Mouse (Mus musculus) small intestine, adult 2 months (tissue): Measurements from ENCODE around the gene Vash2. TPM values are rescaled to one million over a fixed set of nuclear protein-coding genes. Genes with fewer than 3 reads are reported as not detected.

ENCODE experiments used
- H3K27ac ChIP-seq: fragments of 200-500 bp; 2 replicates; pipeline ENCODE4 v1.5.1; 2012; ENCODE audit warnings: low read depth, low read length, control low read depth, inconsistent platforms; ENCODE audit not compliant: insufficient read depth
- H3K27me3 ChIP-seq: fragments of 200-500 bp; 2 replicates; pipeline ENCODE4 v1.6.1; 2012; ENCODE audit warnings: mild to moderate bottlenecking, moderate library complexity, low read length, inconsistent platforms; ENCODE audit not compliant: control insufficient read depth, insufficient read depth
- H3K36me3 ChIP-seq: fragments of 200-500 bp; 2 replicates; pipeline ENCODE4 v1.6.1; 2012; ENCODE audit warnings: mild to moderate bottlenecking, low read length, control low read depth, inconsistent platforms; ENCODE audit not compliant: control insufficient read depth, insufficient read depth
- H3K4me1 ChIP-seq: fragments of 200-500 bp; 2 replicates; pipeline ENCODE4 v1.6.1; 2012; ENCODE audit warnings: low read length, inconsistent platforms, mixed read lengths; ENCODE audit not compliant: control insufficient read depth, insufficient read depth, insufficient read length
- H3K4me3 ChIP-seq: fragments of 200-500 bp; 2 replicates; pipeline ENCODE4 v1.5.1; 2012; ENCODE audit warnings: low read depth, mild to moderate bottlenecking, control low read depth, inconsistent platforms, low read length, moderate library complexity
- CTCF ChIP-seq: fragments of 200-500 bp; IDR thresholded peaks from 2 replicates; pipeline ENCODE4 v1.5.1; 2012; ENCODE audit warnings: low read depth, mild to moderate bottlenecking, control low read depth, inconsistent platforms, low read length, moderate library complexity, mixed read lengths; ENCODE audit not compliant: insufficient replicate concordance, insufficient read length; ENCODE audit errors: extremely low read depth
- POLR2A ChIP-seq: fragments of 200-500 bp; IDR thresholded peaks from 2 replicates; pipeline ENCODE4 v1.6.1; 2012; ENCODE audit warnings: low read depth, mild to moderate bottlenecking, control low read depth, inconsistent platforms, low read length, moderate library complexity
- WGBS: fragments of 180-500 bp; shearing (Covaris S2); methylation state at CpG from one replicate; pipeline ENCODE4 v1.1.7; 2018; 5-methylcytosine and 5-hydroxymethylcytosine counted together
- polyA plus RNA-seq: library from polyadenylated mRNA; depleted of rRNA; stranded (reverse); fragments of >200 nt; gene quantifications from 2 replicates; pipeline ENCODE4 v1.2.3, GENCODE M21; 2012

The Vash2 gene
- polyA plus RNA-seq, 1 experiment: 0.76 TPM

GRCm38 (mm10) chr1:191020217-191020924 lies 41.3 kb upstream of the Vash2 start:
- Histone ChIP-seq H3K27me3 (no peaks in the 10 kb centered on the region), H3K27ac (no peak overlapping the region)
- 88% methylated on average over 3 of the region's 3 CpGs for WGBS

GRCm38 (mm10) chr1:191019803-191020202 lies 40.7 kb upstream of the Vash2 start:
- 94% methylated on average over 5 of the region's 5 CpGs for WGBS
- TF ChIP-seq CTCF (no peak), POLR2A (no peak)
- Histone ChIP-seq H3K27ac (no peak overlapping the region), H3K4me3 (no peak overlapping the region), H3K27me3 (no peaks in the 10 kb centered on the region), H3K36me3 (peaks cover 16% of the 10 kb centered on the region), H3K4me1 (peaks cover under 1% of the 10 kb centered on the region; the same call in 1 of the 2 replicates)

More at GRCm38 (mm10) chr1:191020217-191020924, 41.3 kb upstream of the Vash2 start:
- TF ChIP-seq POLR2A: no peak
- TF ChIP-seq CTCF: no peak
- Histone ChIP-seq H3K36me3 (peaks cover 14% of the 10 kb centered on the region), H3K4me1 (peaks cover 6% of the 10 kb centered on the region; the same call in 1 of the 2 replicates), H3K4me3 (no peak overlapping the region)

- H3K4me3 ChIP-seq: no peak overlapping the region
- H3K36me3 ChIP-seq: peaks cover 24% of the 10 kb centered on the region
- no peak for TF ChIP-seq POLR2A
- no peak for TF ChIP-seq CTCF
- no peaks in the 10 kb centered on the region for H3K27me3 ChIP-seq
- H3K4me1 ChIP-seq: no peaks in the 10 kb centered on the region
- WGBS: 94% methylated on average over 3 of the region's 3 CpGs
- no peak overlapping the region for H3K27ac ChIP-seq
Observed at GRCm38 (mm10) chr1:191014271-191014670, 35.2 kb upstream of the Vash2 start.

DNA sequence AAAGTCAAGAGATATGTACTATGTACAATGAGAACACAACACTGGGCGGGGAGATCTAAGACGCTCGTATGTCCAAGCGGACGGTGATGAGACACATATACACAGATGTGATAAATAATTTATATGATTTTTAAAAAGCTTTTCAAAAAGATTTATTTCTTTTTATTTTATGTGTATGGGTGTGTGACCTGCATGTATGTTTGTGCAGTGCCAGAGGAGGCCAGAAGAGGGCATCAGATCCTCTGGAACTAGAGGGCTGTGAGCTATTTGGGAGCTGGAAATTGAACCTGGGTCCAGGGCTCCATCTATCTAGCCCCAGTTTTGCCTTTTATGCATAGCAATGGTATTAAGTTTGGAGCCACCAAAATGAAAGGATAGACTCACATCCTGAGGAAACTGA lies 29.6 kb upstream of the Vash2 start:
- H3K36me3 ChIP-seq: peaks cover 42% of the 10 kb centered on the region

DNA sequence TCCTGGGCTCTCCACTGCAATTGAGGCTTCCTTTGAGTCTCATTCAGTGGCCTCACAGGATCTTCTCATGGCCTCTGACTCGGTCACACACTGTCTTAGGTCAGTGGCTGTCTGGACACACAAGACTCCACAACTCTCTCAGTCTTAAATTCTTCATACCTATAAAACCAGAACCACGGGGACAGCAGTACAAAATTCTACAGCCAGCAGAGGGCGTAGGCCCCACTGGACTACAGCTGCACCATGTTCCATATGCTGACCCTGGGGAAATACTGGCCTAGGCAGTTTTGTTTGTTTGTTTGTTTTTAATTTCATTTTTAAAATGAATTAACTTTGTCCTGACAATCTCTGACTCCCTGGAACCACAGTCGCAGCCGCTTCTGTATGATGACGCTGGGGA lies 23.1 kb upstream of the Vash2 start:
- no peaks in the 10 kb centered on the region for H3K4me1 ChIP-seq
- H3K27me3 ChIP-seq: no peaks in the 10 kb centered on the region
- 66% methylated on average over 6 of the region's 6 CpGs for WGBS
- H3K4me3 ChIP-seq: no peak overlapping the region
- peaks cover 9% of the 10 kb centered on the region for H3K36me3 ChIP-seq
- TF ChIP-seq CTCF (peak; percentile 41; the same call in 1 of the 2 replicates), POLR2A (no peak)
- no peak overlapping the region for H3K27ac ChIP-seq

More for the DNA sequence above, 29.6 kb upstream of the Vash2 start:
- WGBS: 97% methylated on average over 5 of the region's 5 CpGs
- H3K27ac ChIP-seq: no peak overlapping the region
- H3K4me1 ChIP-seq: no peaks in the 10 kb centered on the region
- no peak overlapping the region for H3K4me3 ChIP-seq
- no peaks in the 10 kb centered on the region for H3K27me3 ChIP-seq
- TF ChIP-seq CTCF (peak; percentile 33; the same call in 1 of the 2 replicates), POLR2A (no peak)

- no peaks in the 10 kb centered on the region for H3K27me3 ChIP-seq
- H3K4me1 ChIP-seq: no peaks in the 10 kb centered on the region
- no peak overlapping the region for H3K4me3 ChIP-seq
- WGBS: 78% methylated on average over 3 of the region's 3 CpGs
- H3K36me3 ChIP-seq: peaks cover 8% of the 10 kb centered on the region
- no peak for TF ChIP-seq CTCF
- no peak for TF ChIP-seq POLR2A
- H3K27ac ChIP-seq: no peak overlapping the region
Observed at GRCm38 (mm10) chr1:191000686-191001085, 21.6 kb upstream of the Vash2 start.

- 72% methylated on average over 1 of the region's 1 CpGs for WGBS
Observed at GRCm38 (mm10) chr1:190998027-190998426, 18.9 kb upstream of the Vash2 start.

More at GRCm38 (mm10) chr1:190998027-190998426, 18.9 kb upstream of the Vash2 start:
- Histone ChIP-seq H3K27ac (no peak overlapping the region), H3K36me3 (no peaks in the 10 kb centered on the region), H3K4me3 (no peak overlapping the region), H3K4me1 (no peaks in the 10 kb centered on the region), H3K27me3 (no peaks in the 10 kb centered on the region)
- TF ChIP-seq CTCF: no peak
- no peak for TF ChIP-seq POLR2A
